Mouse (Mus musculus): ENCODE results near the gene 3110082I17Rik.

Gene 3110082I17Rik

DNA sequence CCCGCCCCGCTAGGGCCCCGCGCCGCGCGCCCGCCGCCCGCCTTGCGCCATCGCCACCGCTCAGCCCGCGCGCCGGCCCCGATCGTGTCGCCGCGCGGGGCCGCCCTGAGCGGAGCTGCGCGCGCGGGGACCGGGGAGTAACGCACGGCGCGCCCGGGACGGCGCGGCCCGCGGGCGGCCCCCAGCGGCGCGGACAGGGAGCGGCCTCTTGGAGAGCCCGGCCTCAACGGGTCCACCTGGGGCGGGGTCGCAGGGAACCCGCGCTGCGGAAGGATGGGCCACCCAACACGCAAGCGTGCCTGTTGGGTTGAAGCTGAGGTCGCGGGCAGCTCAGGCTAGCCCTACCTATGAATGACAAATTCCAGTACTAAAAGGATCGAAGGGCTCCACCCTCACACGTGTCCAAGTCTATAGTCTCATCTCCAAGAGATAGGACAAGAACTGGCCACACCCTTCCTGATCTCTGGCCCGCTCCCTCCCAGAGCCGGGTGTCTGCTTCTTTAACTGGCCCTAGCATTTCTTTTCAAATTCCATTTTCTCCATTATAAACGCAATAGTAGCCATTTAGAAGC, 134.8 kb downstream of the 3110082I17Rik start, which contains the start of gene Adap1:
Gene Adap1, minus strand, starts transcription at position 228 of the 572 bp plus-strand sequence.
- peak; percentile 33 to 48 for DNase-seq (ENCODE audit: low spot score in 2 of 2)

DNA sequence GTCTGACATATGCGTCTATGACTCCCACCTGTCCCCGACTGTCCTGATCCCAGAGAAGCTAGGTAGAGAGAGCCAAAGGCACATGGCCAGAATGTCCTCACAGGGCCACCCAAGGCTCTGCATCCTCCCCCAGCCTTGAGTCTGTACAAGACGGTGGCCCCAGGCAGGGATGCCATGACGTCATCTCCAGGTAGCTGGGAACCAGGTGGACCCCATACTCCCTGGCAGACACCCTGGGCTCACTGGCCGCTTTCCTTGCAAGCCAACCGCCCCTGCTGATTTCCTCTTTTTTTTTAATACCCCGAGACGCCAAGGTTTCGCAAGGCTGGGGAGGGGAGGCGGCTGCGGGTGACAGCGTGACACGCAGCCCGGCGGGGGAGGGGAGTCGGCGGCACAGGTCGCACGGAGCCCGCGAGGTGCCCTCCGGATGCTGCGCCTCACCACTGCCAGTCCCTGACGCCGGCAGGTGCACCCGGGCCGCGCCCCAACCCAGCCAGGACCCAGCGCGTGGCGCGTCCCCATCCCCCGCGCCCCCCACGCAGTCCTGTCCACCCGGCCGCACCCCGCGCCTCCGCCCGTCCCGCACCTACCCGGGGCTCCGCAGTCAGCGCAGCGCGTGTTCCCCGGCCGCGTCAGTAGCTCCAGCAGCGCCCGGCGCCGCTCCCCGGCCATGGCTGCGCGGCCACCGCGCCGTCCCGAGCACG, 135.5 kb downstream of the 3110082I17Rik start:
- DNase-seq (ENCODE audit: low spot score in 2 of 2), result no peak

DNA sequence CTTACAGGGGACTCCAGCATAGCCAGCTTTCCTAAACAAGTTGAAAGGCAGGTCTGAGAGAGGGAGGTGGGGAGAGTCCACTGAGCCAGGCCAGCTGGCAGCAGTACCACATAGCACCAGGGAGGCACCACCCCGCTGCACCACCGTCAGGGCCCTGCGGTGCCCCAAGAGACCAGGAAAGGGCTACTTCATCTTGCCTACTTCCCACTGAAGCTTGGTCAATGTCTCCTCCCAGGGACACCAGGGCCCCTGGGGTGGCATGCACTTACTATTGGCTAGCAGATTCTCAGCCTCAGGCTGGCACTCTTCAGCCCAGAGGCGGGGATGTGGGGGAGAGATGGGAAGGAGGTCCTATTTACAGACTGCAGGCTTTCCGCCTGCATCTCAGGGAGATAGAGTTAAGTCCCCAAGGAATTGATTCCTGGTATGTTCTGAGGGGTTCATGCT, 136.3 kb downstream of the 3110082I17Rik start:
- DNase-seq (ENCODE audit: low spot score in 2 of 2), result no peak

DNA sequence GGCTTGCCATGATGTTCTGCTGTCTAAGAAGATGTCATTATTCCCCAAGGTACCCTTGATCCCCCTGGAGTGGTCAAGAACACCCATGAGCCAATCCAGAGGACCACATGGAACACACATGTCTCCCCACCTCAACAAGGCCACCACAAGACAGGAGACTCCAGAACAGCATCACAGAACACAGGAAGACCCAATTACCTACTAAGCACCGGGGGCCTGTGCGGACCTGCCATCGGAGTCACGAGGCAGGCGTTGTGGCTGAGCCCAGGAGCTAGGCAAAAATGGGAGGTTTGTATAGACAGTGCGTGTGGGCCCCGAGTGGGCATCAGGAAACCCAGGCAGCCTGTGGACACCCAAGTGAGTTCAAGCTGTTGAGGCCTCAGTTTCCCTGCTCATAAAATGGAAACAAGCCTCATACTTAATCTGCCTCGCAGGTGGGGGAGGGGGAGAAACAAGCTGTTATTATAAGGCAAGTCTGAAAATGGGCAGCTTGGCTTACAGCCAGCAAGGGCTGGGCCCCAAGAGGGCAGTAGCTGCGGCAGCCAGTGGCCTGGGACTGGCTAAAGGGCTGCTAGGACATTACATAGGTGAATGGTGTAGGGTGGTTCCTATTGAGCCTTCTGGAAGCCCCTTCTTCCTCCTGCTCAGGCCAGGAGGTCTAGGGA, 136.9 kb downstream of the 3110082I17Rik start:
- no peak for DNase-seq (ENCODE audit: low spot score in 2 of 2)

DNA sequence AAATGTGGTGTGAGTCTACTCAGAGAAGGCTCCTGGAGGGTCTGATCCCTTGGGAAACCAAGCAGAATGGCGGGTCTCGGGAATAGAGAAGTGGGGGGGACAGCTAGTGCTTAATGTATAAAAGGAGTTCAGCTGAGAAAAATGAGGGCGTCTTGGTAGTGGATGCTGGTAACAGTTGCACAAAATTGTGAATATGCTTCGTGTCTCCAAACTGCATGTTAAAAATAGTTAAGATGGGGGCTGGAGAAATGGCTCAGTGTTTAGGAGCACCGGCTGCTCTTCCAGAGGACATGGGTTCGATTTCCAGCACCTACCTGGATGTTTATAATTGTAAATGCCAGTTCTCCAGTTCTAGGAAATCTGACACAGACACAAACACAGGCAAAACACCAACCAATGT, 139.0 kb downstream of the 3110082I17Rik start:
- DNase-seq (ENCODE audit: low spot score in 2 of 2), result no peak

DNA sequence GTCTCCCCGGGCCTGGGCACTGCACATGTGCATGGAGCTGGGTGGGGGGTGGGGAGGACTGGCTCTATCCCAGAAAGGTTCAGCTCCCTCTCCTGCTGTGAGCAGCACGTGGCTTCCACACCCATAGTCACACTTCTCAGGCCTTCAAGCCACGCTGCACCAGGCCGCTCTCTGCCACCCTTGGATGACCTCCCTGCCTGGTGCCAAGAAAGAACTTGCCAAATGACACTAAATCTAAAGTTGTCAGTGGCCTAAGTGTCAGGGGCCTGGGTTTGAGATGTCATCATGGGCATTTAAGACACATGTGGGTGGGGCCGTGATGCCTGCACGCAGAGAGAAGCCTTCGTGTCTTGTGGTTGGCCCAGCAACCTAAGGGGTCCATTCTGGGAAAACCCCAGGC, 139.9 kb downstream of the 3110082I17Rik start:
- DNase-seq (ENCODE audit: low spot score in 2 of 2), result no peak

DNA sequence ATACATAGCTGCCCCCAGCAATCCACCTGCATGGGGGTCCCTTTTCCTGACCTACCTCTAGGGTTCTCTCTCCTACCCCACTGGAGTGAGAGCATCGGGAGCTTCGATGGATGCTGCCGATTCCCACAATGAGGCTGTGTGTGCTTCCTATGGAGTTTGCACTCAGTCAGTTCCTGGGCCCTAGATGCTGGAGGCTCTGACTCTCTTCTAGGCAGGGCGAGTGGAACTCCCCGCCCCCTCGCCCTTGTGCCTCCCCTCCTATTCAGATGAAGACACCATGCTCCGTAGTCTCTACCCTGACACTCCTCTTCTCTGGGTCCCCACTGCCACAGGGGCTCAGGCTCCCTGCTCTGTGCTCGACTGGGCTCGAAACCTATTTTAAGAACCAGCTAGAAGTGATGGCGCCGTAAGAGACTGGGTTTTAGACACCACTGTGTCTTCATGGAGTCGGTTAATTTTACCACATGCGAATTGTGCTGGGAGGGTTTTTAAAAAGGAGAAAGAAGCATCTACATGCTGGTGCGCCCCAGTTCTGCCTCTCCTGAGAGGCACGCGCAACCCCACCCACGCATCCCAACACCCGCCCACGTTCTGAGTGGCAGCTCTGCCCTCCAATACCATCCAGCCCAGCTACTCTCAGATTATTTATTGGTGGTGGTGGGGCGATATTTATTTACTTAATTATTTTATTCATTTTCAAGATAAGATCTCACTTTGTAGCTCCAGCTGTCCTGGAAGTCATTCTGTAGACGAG, 142.4 kb downstream of the 3110082I17Rik start:
- DNase-seq (ENCODE audit: low spot score in 2 of 2), result peak; percentile 51 to 65

DNA sequence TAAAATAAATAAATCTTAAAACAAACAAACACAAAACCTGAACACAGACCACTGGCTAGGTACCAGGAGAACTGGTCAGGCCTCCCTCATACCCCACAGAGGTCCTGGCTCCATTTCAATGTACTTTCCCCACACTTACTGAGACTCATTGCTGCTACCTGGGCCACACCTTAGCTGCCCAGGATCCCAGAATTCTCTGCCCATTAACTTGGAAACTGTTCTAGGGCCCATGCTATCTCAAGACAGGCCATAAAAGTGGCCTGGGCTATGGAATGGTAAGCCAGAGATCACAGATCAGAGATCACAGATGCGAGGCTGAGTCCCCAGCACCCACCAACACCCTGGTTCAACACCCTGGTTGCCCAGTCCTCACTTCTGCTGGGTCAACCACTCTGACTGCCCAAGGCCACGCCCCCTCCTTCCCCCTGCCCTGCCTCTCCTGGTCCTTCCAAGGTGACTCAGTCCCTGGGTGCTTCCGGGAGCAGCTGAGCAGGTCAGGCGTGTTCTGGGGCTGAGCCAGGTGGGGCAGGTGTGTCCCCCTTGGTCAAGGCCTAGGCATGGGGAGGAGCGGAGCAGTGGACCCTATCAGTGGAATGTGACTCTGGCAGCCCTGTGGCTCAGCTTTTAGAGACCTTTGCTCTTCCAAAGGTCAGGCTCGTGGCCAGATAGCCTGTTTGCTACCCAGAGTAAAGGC, 143.2 kb downstream of the 3110082I17Rik start:
- DNase-seq (ENCODE audit: low spot score in 2 of 2), result no peak

DNA sequence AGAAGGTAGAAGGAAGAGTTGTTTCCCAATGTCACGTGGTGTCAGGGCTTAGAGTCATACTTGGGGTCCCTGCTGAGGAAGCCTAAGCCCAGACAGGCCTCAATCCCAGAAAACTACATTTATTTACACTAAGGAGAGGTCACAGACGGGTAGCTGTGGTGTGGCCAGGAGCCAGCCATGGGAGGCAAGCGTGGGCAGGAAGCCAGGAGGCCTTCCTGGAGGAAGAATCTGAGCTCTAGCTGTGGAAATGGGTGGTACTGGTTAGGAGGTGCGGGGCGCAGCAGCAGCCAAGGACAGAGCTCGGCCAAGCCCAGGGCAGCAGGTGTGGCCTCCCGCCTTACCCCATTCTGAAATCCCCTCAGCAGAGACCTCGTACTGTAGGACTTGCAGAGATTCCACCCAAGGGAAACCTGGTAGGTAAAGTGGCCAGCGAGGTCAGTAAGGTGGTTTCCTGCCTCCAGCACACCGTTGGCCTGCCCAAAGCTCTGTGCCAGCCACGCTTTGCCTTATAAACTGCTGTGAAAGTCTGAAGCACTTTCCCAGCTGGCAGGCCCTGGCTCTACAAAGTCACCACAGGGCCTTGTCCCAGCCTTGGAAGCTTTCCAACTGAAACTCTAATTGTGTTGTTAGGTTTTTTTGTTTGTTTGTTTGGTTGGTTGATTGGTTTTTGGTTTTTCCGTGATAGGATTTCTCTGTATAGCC, 145.2 kb downstream of the 3110082I17Rik start:
- DNase-seq (ENCODE audit: low spot score in 2 of 2), result no peak

DNA sequence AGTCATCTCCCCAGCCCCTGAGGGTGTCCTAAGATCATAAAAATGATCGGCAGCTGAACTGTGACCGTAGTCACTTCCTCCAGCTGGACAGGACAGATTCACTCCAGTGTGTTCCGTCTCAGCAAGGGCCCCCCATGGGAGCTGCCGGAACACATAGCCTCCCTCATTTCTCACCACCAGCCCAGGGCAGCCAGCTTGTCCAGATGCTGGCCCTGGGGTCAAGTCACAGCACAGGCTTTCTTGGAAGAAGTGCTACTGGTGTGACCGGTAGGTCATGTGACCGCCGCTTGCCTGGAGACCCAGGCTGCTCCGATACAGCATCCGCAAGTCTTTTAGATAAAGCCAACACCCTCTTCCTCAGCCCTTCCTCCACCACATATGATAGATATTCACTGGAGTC, 146.8 kb downstream of the 3110082I17Rik start:
- DNase-seq (ENCODE audit: low spot score in 2 of 2), result no peak

DNA sequence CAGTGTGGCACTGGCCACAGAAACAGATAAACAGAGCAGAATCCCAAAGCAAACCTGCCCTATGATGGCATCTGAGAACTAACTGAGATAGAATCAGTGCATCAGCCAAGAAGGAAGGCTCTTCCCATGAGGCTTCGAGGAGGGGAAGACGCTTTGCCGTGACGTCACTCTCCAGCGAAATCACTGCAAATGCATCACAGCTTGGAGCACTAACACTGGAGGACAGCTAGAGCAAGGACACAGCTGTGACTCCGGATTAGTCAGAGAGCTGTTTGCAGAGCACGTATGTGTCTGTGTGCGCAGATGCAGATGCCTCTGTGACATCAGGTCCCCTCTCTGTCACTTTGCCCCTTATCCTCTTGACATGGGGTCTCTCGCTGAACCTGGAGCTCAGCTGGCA, 148.5 kb downstream of the 3110082I17Rik start:
- no peak for DNase-seq (ENCODE audit: low spot score in 2 of 2)

DNA sequence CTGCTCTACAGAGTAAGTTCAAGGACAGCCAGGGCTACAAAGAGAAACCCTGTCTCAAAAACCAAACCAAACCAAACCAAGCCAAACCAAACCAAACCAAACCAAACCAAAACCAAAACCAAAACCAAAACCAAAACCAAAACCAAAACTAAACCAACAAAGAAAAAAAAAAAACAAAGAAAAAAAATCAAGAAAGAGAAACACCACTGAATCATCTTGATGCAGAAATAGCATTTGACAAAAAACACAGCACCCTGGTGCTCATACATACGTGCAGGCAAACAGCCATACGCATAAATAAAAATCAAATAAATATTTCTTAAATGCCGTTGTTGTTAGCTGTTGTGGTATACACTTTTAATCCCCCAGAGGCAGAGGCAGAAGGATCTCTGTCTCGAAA, 149.8 kb downstream of the 3110082I17Rik start:
- DNase-seq (ENCODE audit: low spot score in 2 of 2), result no peak

DNA sequence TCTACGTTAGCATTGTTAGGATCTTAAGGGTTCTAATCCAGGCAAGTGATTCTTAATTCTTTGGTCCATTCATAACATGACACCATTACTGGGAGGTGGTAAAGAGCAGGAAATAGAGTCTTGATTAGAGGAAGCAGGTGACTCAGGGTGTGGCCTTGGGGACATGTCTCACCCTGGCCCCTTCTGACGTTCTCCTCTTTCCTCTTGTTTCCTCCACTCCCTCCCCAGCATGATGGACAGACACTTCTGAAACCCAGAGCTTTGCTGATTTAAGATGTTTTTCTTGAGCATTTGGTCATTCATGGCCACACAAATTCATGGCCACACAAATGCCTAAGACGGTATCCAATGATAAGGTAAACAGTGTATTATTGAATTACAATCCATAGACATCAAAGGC, 150.4 kb downstream of the 3110082I17Rik start:
- DNase-seq (ENCODE audit: low spot score in 2 of 2), result no peak
